Mouse (Mus musculus): ENCODE results near the gene Megf11. TPM values are rescaled to one million over a fixed set of nuclear protein-coding genes. Genes with fewer than 3 reads are reported as not detected.

The Megf11 gene
- polyA plus RNA-seq, 1 experiment from 2014 or later = 0.92 TPM

- Histone ChIP-seq H3K4me1 (ENCODE audit: control insufficient read depth in 2 of 2, insufficient read depth in 2 of 2, low read length in 2 of 2) (peaks cover 4 to 5% of the 10 kb centered on the region in 2 experiments; a peak in 3 of 4 replicates), H3K4me3 (ENCODE audit: control insufficient read depth in 1 of 2, insufficient read depth in 1 of 2, low read depth in 1 of 2, low read length in 2 of 2) (no peak overlapping the region), H3K27me3 (ENCODE audit: control insufficient read depth, insufficient read depth, low read length) (no peaks in the 10 kb centered on the region), H3K27ac (replicated peaks in 1 of 2; ENCODE audit: control insufficient read depth in 1 of 2, insufficient read depth in 1 of 2, low read depth in 2 of 2, low read length in 2 of 2) (no peak overlapping the region), H3K9me3 (ENCODE audit: control insufficient read depth, low read length) (no peaks in the 10 kb centered on the region), H3K36me3 (ENCODE audit: control insufficient read depth, insufficient read depth, low read length) (peaks cover 27% of the 10 kb centered on the region), H3K4me2 (ENCODE audit: low read length) (no peak overlapping the region), H3K9ac (ENCODE audit: low read length) (no peak overlapping the region)
- 67% methylated on average over 4 of the region's 4 CpGs for WGBS
- ATAC-seq (ENCODE audit: insufficient number of reproducible peaks, insufficient read depth, low FRiP score, low read depth) = no peak
Observed at GRCm38 (mm10) chr9:64696404-64696803, 311.0 kb downstream of the Megf11 start.

DNA sequence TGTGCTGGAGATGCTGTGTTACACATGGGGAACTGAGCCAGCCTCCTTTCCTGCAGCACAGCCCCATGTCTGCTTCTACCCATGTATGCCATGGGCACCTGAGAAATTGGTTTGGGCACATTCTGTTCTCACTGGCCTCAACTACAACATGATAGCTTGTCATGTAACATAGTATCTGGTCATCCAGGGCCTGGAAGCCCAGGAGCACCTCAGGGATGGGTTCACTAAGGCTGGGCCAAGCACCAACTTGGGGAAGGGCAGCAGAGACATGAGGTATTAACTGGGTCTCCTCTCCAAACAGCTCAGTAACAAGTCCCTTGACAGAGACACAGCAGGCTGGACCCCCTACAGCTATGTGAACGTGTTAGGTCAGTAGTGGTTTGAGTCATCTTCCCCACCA is 311.6 kb downstream of the Megf11 start:
- WGBS = 55% methylated on average over 1 of the region's 1 CpGs
- H3K4me3 ChIP-seq (ENCODE audit: control insufficient read depth in 1 of 2, insufficient read depth in 1 of 2, low read depth in 1 of 2, low read length in 2 of 2) = no peak overlapping the region

DNA sequence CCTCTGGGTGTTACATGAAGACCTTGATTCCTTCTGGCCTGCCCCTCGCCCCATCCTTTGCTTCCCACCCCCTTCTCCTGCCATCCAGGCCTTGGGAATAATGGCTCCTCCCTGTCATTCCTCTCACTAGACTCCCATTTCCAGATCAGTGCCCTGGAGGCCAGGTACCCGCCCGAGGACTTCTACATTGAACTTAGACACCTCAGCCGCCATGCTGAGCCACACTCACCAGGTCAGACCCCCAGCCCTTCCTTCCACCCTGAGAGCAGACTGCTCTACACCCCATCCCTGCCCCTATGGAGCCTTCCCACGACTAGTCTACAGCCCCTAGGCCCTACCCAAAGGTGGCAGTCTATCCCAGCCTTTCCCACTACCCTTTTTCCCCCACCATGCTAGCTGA is 312.3 kb downstream of the Megf11 start:
- ATAC-seq (ENCODE audit: insufficient number of reproducible peaks, insufficient read depth, low FRiP score, low read depth) = no peak
- 91% methylated on average over 5 of the region's 5 CpGs for WGBS
- H3K9ac ChIP-seq (ENCODE audit: low read length) = no peak overlapping the region
- no peak overlapping the region for H3K4me3 ChIP-seq (ENCODE audit: control insufficient read depth in 1 of 2, insufficient read depth in 1 of 2, low read depth in 1 of 2, low read length in 2 of 2)
- no peaks in the 10 kb centered on the region for H3K27me3 ChIP-seq (ENCODE audit: control insufficient read depth, insufficient read depth, low read length)
- H3K27ac ChIP-seq (replicated peaks in 1 of 2; ENCODE audit: control insufficient read depth in 1 of 2, insufficient read depth in 1 of 2, low read depth in 2 of 2, low read length in 2 of 2) = no peak overlapping the region
- H3K36me3 ChIP-seq (ENCODE audit: control insufficient read depth, insufficient read depth, low read length) = peaks cover 27% of the 10 kb centered on the region
- H3K4me1 ChIP-seq (ENCODE audit: control insufficient read depth in 2 of 2, insufficient read depth in 2 of 2, low read length in 2 of 2) = peaks cover 10 to 17% of the 10 kb centered on the region in 2 experiments
- no peak overlapping the region for H3K4me2 ChIP-seq (ENCODE audit: low read length)
- no peaks in the 10 kb centered on the region for H3K9me3 ChIP-seq (ENCODE audit: control insufficient read depth, low read length)

More for the DNA sequence above, 311.6 kb downstream of the Megf11 start:
- Histone ChIP-seq H3K4me1 (ENCODE audit: control insufficient read depth in 2 of 2, insufficient read depth in 2 of 2, low read length in 2 of 2) (peaks cover 4 to 11% of the 10 kb centered on the region in 2 experiments; a peak in 3 of 4 replicates), H3K4me2 (ENCODE audit: low read length) (no peak overlapping the region), H3K36me3 (ENCODE audit: control insufficient read depth, insufficient read depth, low read length) (peaks cover 27% of the 10 kb centered on the region), H3K9ac (ENCODE audit: low read length) (no peak overlapping the region), H3K27me3 (ENCODE audit: control insufficient read depth, insufficient read depth, low read length) (no peaks in the 10 kb centered on the region), H3K27ac (replicated peaks in 1 of 2; ENCODE audit: control insufficient read depth in 1 of 2, insufficient read depth in 1 of 2, low read depth in 2 of 2, low read length in 2 of 2) (no peak overlapping the region), H3K9me3 (ENCODE audit: control insufficient read depth, low read length) (no peaks in the 10 kb centered on the region)
- no peak for ATAC-seq (ENCODE audit: insufficient number of reproducible peaks, insufficient read depth, low FRiP score, low read depth)

DNA sequence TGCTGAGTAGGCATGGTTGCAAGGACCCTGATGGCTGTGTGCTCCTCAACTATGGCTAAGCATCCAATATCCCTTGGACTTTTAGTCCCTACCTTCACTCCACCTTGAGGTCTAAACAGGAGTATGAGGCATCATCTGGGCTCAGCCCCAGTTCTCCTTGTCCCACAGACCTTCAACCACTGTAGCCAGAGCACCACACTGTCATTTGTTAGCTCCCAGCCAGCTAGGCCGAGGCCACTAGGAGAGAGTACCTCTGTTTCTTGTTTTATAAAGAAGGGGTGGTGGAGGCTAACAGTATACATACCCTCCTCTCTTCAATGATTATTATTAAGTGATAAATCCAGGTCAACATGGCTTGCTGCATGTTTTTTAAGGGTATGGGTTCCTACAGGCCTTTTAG is 313.2 kb downstream of the Megf11 start:
- no peak overlapping the region for H3K27ac ChIP-seq (replicated peaks in 1 of 2; ENCODE audit: control insufficient read depth in 1 of 2, insufficient read depth in 1 of 2, low read depth in 2 of 2, low read length in 2 of 2)

GRCm38 (mm10) chr9:64700451-64701311 is 315.3 kb downstream of the Megf11 start:
- Histone ChIP-seq H3K9ac (ENCODE audit: low read length) (no peak overlapping the region), H3K36me3 (ENCODE audit: control insufficient read depth, insufficient read depth, low read length) (peaks cover 24% of the 10 kb centered on the region), H3K27ac (replicated peaks in 1 of 2; ENCODE audit: control insufficient read depth in 1 of 2, insufficient read depth in 1 of 2, low read depth in 2 of 2, low read length in 2 of 2) (peak overlapping the region in 1 of 2 experiments; percentile 59; a peak in 1 of 4 replicates), H3K4me1 (ENCODE audit: control insufficient read depth in 2 of 2, insufficient read depth in 2 of 2, low read length in 2 of 2) (peaks cover 14 to 32% of the 10 kb centered on the region in 2 experiments), H3K4me3 (ENCODE audit: control insufficient read depth in 1 of 2, insufficient read depth in 1 of 2, low read depth in 1 of 2, low read length in 2 of 2) (no peak overlapping the region), H3K4me2 (ENCODE audit: low read length) (no peak overlapping the region), H3K27me3 (ENCODE audit: control insufficient read depth, insufficient read depth, low read length) (no peaks in the 10 kb centered on the region), H3K9me3 (ENCODE audit: control insufficient read depth, low read length) (no peaks in the 10 kb centered on the region)
- 85% methylated on average over 4 of the region's 4 CpGs for WGBS
- no peak for ATAC-seq (ENCODE audit: insufficient number of reproducible peaks, insufficient read depth, low FRiP score, low read depth)

More for the DNA sequence above, 313.2 kb downstream of the Megf11 start:
- no peak for ATAC-seq (ENCODE audit: insufficient number of reproducible peaks, insufficient read depth, low FRiP score, low read depth)
- Histone ChIP-seq H3K27me3 (ENCODE audit: control insufficient read depth, insufficient read depth, low read length) (no peaks in the 10 kb centered on the region), H3K4me3 (ENCODE audit: control insufficient read depth in 1 of 2, insufficient read depth in 1 of 2, low read depth in 1 of 2, low read length in 2 of 2) (no peak overlapping the region), H3K36me3 (ENCODE audit: control insufficient read depth, insufficient read depth, low read length) (peaks cover 22% of the 10 kb centered on the region), H3K4me1 (ENCODE audit: control insufficient read depth in 2 of 2, insufficient read depth in 2 of 2, low read length in 2 of 2) (peaks cover 14 to 26% of the 10 kb centered on the region in 2 experiments), H3K9ac (ENCODE audit: low read length) (no peak overlapping the region), H3K4me2 (ENCODE audit: low read length) (no peak overlapping the region), H3K9me3 (ENCODE audit: control insufficient read depth, low read length) (no peaks in the 10 kb centered on the region)
- 96% methylated on average over 1 of the region's 1 CpGs for whole genome bisulfite sequencing

DNA sequence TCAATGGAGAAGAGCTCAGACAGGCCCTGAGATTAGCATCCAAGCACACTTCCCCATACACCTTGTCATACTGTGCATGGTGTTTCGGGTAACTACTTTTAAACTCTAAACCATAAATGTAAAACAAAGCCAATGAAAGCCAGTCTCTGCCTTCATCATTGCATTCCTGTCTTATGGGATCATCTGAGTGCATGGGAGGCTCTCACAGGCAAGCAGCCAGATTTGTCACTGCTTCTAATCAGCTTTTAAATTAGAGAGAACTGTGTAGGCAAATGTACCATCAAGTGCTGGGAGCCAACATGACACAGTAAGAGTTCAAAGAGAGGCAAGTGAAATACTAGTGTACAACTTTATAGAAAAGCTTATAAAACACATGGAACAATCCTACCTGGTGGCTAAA is 316.2 kb downstream of the Megf11 start:
- Histone ChIP-seq H3K4me2 (ENCODE audit: low read length) (no peak overlapping the region), H3K27ac (replicated peaks in 1 of 2; ENCODE audit: control insufficient read depth in 1 of 2, insufficient read depth in 1 of 2, low read depth in 2 of 2, low read length in 2 of 2) (peak overlapping the region; percentile 21 to 59; a peak in 3 of 4 replicates), H3K36me3 (ENCODE audit: control insufficient read depth, insufficient read depth, low read length) (peaks cover 33% of the 10 kb centered on the region), H3K4me1 (ENCODE audit: control insufficient read depth in 2 of 2, insufficient read depth in 2 of 2, low read length in 2 of 2) (peaks cover 14 to 32% of the 10 kb centered on the region in 2 experiments), H3K9me3 (ENCODE audit: control insufficient read depth, low read length) (no peaks in the 10 kb centered on the region), H3K9ac (ENCODE audit: low read length) (no peak overlapping the region), H3K4me3 (ENCODE audit: control insufficient read depth in 1 of 2, insufficient read depth in 1 of 2, low read depth in 1 of 2, low read length in 2 of 2) (no peak overlapping the region), H3K27me3 (ENCODE audit: control insufficient read depth, insufficient read depth, low read length) (no peaks in the 10 kb centered on the region)
- 24% methylated on average over 1 of the region's 1 CpGs for WGBS
- no peak for ATAC-seq (ENCODE audit: insufficient number of reproducible peaks, insufficient read depth, low FRiP score, low read depth)

DNA sequence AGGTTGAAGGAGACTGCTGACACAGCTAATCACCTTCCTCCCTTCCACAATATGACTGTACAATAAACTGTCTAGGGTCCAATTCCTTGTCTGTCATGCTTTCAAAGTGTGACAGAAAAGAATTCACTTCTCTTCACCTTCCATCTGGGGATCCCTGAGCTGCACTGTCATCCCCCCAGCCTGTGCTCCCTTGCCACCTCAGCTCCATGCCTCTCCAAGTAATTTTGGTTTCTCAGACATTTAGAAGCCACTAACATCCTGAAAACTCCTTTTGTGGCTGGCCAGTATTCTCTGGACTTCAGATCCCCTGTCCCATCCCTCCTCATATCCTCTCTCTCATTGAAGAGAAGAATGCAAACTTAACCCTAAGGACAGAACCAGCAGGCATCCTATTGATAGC is 317.0 kb downstream of the Megf11 start:
- no peak overlapping the region for H3K4me3 ChIP-seq (ENCODE audit: control insufficient read depth in 1 of 2, insufficient read depth in 1 of 2, low read depth in 1 of 2, low read length in 2 of 2)
- H3K27me3 ChIP-seq (ENCODE audit: control insufficient read depth, insufficient read depth, low read length) = no peaks in the 10 kb centered on the region
- H3K4me2 ChIP-seq (ENCODE audit: low read length) = no peak overlapping the region
- no peaks in the 10 kb centered on the region for H3K9me3 ChIP-seq (ENCODE audit: control insufficient read depth, low read length)
- H3K9ac ChIP-seq (ENCODE audit: low read length) = no peak overlapping the region
- peaks cover 41% of the 10 kb centered on the region for H3K36me3 ChIP-seq (ENCODE audit: control insufficient read depth, insufficient read depth, low read length)
- no peak for ATAC-seq (ENCODE audit: insufficient number of reproducible peaks, insufficient read depth, low FRiP score, low read depth)
- H3K4me1 ChIP-seq (ENCODE audit: control insufficient read depth in 2 of 2, insufficient read depth in 2 of 2, low read length in 2 of 2) = peaks cover 14 to 32% of the 10 kb centered on the region in 2 experiments
- peak overlapping the region in 1 of 2 experiments; percentile 12; a peak in 1 of 4 replicates for H3K27ac ChIP-seq (replicated peaks in 1 of 2; ENCODE audit: control insufficient read depth in 1 of 2, insufficient read depth in 1 of 2, low read depth in 2 of 2, low read length in 2 of 2)

Data from heart, embryonic 14.5 days (tissue).